Mouse (Mus musculus): ENCODE data around the gene H2-DMb1.

Gene H2-DMb1

GRCm38 (mm10) chr17:34209680-34210079 is 56.8 kb downstream of the H2-DMb1 start:
- no peak for DNase-seq (ENCODE audit: low read depth, low spot score)

Measured in c-Kit-negative CD71-positive TER-119-positive erythroid progenitor cells, embryonic 14.5 days (primary cell).